Mouse (Mus musculus) monocyte, adult 59 days (primary cell): ENCODE measurements around the gene Cox7b2. TPM values are rescaled to one million over a fixed set of nuclear protein-coding genes. Genes with fewer than 3 reads are reported as not detected.

ENCODE experiments used
- total RNA-seq, 2 experiments: library from RNA; stranded (reverse); gene quantifications; one replicate each; pipeline ENCODE4 v1.2.4; 2023

The Cox7b2 gene
- total RNA-seq, result not detected

DNA sequence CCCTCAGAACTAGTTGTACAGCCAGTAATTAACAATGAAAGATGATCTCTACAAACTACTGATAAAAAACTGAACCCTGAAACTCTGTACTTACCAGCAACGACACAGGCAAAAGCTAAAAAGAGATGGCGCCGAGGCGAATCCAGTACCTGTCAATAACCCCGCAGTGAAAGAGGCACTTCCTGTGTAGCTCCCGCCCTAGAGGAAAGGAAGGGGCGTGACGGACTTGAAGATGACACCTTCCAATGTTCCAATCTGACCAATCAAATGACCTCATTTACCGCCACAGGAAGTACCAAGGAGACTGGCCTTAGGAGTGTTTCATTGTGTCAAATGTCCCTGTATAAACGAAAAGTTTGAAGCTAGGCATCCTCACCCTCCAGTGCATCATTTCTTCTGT is at the start of gene Cox7b2:
Gene Cox7b2, minus strand, starts transcription at position 127 of the 400 bp plus-strand sequence.

Other genes with a start within 250 kb of the Cox7b2 start
- gene Gabrb1, start 109.9 kb upstream of the Cox7b2 start, total RNA-seq, result not detected
- gene Gabra4, start 110.1 kb upstream of the Cox7b2 start, total RNA-seq, result not detected